Mouse (Mus musculus) right cerebral cortex, postnatal 36 days (tissue): Measurements from ENCODE around the gene Alpk3.
"Not testable (repeated sequence)": the region's sequence is repeated elsewhere in the genome, so short reads cannot be mapped to it uniquely, and the experiment has no call there.

Source experiments
- DNase-seq, 2 experiments: peaks; one replicate each; pipeline ENCODE4 v3.0.0; 2022; ENCODE audit warnings: low spot score in 2 of 2, mixed read lengths in 1 of 2

Gene Alpk3

GRCm38 (mm10) chr7:81131864-81132263, 74.5 kb downstream of the Alpk3 start:
- no peak for DNase-seq

DNA sequence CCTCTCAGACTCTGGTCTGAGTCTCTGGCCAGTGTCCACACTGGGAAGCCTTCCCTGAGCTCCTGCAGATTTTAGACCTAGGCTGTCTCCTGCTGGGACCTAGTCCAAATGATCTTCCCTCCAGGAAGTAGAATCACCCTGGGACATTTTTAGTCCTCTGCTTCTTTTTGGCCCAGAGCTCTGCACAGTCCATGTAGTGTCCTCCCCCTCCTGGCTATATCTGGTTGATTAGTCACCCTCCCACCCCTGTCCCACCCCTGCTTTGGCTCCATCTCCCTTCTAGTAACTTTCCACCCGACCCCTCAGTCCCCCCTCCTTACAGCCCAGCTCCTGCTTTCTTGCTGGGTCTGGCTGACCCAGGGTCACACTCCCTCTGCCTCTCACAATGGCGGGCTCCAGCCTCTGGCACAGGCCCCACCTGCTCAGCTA, 75.5 kb downstream of the Alpk3 start:
- no peak for DNase-seq

GRCm38 (mm10) chr7:81133416-81133815, 76.0 kb downstream of the Alpk3 start:
- no peak for DNase-seq

GRCm38 (mm10) chr7:81133941-81134340, 76.5 kb downstream of the Alpk3 start:
- no peak for DNase-seq

- DNase-seq: peak; percentile 48 to 65
These were observed 77.2 kb downstream of the Alpk3 start for GRCm38 (mm10) chr7:81134614-81135067.

DNA sequence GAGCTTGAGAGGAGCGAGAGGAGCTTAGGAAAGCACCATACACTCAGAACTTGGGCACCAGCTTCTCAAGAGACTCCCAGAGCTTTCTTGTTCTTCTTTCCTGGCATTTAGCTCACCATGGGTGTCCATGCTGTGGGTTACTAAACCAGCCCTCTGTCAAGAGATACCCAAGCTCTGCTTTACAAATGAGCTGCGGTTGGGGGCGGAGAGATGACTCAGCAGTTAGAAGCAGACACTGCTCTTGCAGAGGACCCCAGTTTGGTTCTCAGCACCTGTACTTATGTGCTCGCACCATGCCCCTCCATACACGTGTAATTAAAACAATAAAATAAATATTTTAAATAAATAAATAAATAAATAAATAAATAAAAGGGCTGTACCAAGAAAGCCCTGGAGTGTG, 79.9 kb downstream of the Alpk3 start:
- no peak for DNase-seq

GRCm38 (mm10) chr7:81139100-81139499, 81.7 kb downstream of the Alpk3 start:
- DNase-seq: no peak

- no peak for DNase-seq
These were observed 82.4 kb downstream of the Alpk3 start for GRCm38 (mm10) chr7:81139671-81140404.

- DNase-seq: no peak
These were observed 84.1 kb downstream of the Alpk3 start for GRCm38 (mm10) chr7:81141541-81141940.

- DNase-seq: not testable (repeated sequence)
These were observed 85.7 kb downstream of the Alpk3 start for GRCm38 (mm10) chr7:81143056-81143455.

GRCm38 (mm10) chr7:81149759-81150158, 92.4 kb downstream of the Alpk3 start:
- no peak for DNase-seq

DNA sequence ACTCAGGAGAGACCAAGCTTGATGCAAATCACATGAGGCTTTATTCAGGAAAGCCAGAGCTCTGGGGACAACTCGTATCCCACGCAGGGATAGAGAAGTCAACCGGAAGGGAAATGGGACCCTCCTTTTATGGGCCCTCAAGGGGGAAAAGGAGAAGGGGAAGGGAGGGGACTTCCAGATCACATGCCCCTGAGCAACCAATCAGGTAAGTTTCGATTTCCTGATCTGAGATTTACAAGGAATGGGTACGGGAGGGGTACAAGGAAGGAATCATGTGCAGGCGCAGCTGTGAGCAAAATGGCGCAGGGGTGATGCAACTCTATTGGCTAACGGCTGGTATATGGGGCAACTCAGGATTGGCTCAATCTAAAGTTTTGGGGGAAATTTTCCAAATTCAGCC, 93.8 kb downstream of the Alpk3 start:
- no peak for DNase-seq

GRCm38 (mm10) chr7:81152306-81152705, 94.9 kb downstream of the Alpk3 start:
- no peak for DNase-seq

- DNase-seq: no peak
These were observed 95.4 kb downstream of the Alpk3 start for GRCm38 (mm10) chr7:81152826-81153225.

- no peak for DNase-seq
These were observed 95.9 kb downstream of the Alpk3 start for GRCm38 (mm10) chr7:81153327-81153726.

GRCm38 (mm10) chr7:81154244-81154643, 96.8 kb downstream of the Alpk3 start:
- not testable (repeated sequence) for DNase-seq

- no peak for DNase-seq
These were observed 97.6 kb downstream of the Alpk3 start for GRCm38 (mm10) chr7:81154960-81155359.
